In genomic region chr3:86651006-86651405, GRCm38 (mm10) we compare ENCODE assay signal across 26 mouse cellular contexts.
"Had no signal": no experiment of that assay in that cellular context is flagged by ENCODE, and none has a peak within 500 bp of the region (broad histone marks: within the 10 kb centered on the region; RNA-seq: fewer than 3 reads in every experiment).

No protein-coding gene starts in this region.

- H3K4me2 ChIP-seq: heart, embryonic 12.5 days; hindbrain, embryonic 13.5 days; hindbrain, embryonic 15.5 days; intestine, embryonic 15.5 days; kidney, embryonic 15.5 days; limb, embryonic 13.5 days; limb, embryonic 15.5 days; liver, embryonic 12.5 days had no signal

- H3K27ac ChIP-seq: heart, adult 2 months; heart, embryonic 10.5 days; hindbrain, embryonic 13.5 days; hindbrain, embryonic 15.5 days; intestine, embryonic 15.5 days; kidney, embryonic 15.5 days; kidney, postnatal 0 days; limb, embryonic 13.5 days; limb, embryonic 15.5 days; liver, embryonic 12.5 days; liver, embryonic 14.5 days had no signal

- H3K36me3 ChIP-seq: heart, embryonic 10.5 days; heart, embryonic 12.5 days; hindbrain, embryonic 13.5 days; hindbrain, embryonic 15.5 days; intestine, embryonic 15.5 days; kidney, embryonic 15.5 days; limb, embryonic 13.5 days; limb, embryonic 15.5 days; liver, embryonic 12.5 days had no signal

- H3K9me3 ChIP-seq: heart, embryonic 10.5 days; heart, embryonic 12.5 days; hindbrain, embryonic 13.5 days; hindbrain, embryonic 15.5 days; intestine, embryonic 15.5 days; kidney, embryonic 15.5 days; limb, embryonic 13.5 days; limb, embryonic 15.5 days; liver, embryonic 12.5 days had no signal

- H3K4me3 ChIP-seq: heart, adult 2 months; heart, embryonic 10.5 days; heart, embryonic 12.5 days; hindbrain, embryonic 13.5 days; hindbrain, embryonic 15.5 days; intestine, embryonic 15.5 days; kidney, embryonic 15.5 days; limb, embryonic 13.5 days; limb, embryonic 15.5 days; liver, embryonic 12.5 days had no signal

- H3K9ac ChIP-seq: heart, embryonic 12.5 days; hindbrain, embryonic 13.5 days; hindbrain, embryonic 15.5 days; intestine, embryonic 15.5 days; kidney, embryonic 15.5 days; limb, embryonic 13.5 days; limb, embryonic 15.5 days; liver, embryonic 12.5 days; liver, embryonic 14.5 days had no signal

- DNase-seq: gastrocnemius, postnatal 14 days; gastrocnemius, postnatal 36 days; heart, adult 11 months; heart, adult 2 months; heart, postnatal 10 days; heart, postnatal 4 days; kidney, adult 18-20 months; kidney, adult 9 months; kidney, postnatal 14 days; kidney, postnatal 36 days; layer of hippocampus, adult 9-11 months; layer of hippocampus, postnatal 36 days; left cerebral cortex, postnatal 4 days had no signal

- H3K27me3 ChIP-seq: heart, embryonic 12.5 days; hindbrain, embryonic 13.5 days; hindbrain, embryonic 15.5 days; intestine, embryonic 15.5 days; kidney, embryonic 15.5 days; limb, embryonic 13.5 days; limb, embryonic 15.5 days; liver, embryonic 12.5 days had no signal

- ATAC-seq: inflammation-experienced regulatory T-cells, adult 6 months; intestine, embryonic 15.5 days; intestine, postnatal 0 days; liver, embryonic 12.5 days had no signal

- H3K4me1 ChIP-seq: hindbrain, embryonic 13.5 days; hindbrain, embryonic 15.5 days; intestine, embryonic 15.5 days; kidney, embryonic 15.5 days; limb, embryonic 13.5 days; limb, embryonic 15.5 days; liver, embryonic 12.5 days had no signal
